Mouse (Mus musculus) T-helper 17 cell (primary cell): ENCODE measurements at regions not wholly inside any gene's neighbourhood (a gene's known extent, or its start where the extent isn't known, plus 50 kb on each side); places are given as distances from the start of the nearest gene placed in this dataset.
"Not testable (repeated sequence)": the region's sequence is repeated elsewhere in the genome, so short reads cannot be mapped to it uniquely, and the experiment has no call there.

Experiments used
- in situ Hi-C, 2 experiments: fragments of 300-600 bp; cut with MboI, MseI; formaldehyde crosslinking; loops; 1 replicate in 1 of 2; 2 replicates in 1 of 2; pipeline ENCODE4 v1.15.1; 2025; ENCODE audit warnings: high pct_unique_total_duplicates in 2 of 2

- in situ Hi-C loops, result no loop called here
These were observed 240.6 kb downstream of the Ano6 start for GRCm38 (mm10) chr15:96031085-96031780.

DNA sequence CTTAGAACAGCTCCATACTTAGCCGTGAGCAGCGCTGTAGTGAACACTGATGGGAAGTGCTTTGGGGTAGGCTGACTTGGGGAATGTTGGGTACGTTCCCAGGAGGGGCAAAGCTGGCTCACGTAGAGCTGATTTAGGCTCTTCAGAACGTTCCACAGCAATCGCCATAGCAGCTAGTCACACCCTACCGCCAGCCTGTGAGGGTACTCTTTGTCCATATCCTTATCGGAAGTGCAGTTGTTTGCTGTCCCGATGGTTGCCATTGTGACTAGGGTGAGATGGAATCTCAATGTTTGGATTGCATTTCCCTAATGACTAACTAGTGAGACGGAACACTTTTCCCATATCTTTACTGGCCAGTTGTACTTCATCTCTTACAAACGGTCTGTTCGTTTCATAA is 244.6 kb downstream of the Ano6 start:
- in situ Hi-C loops, result no loop called here

DNA sequence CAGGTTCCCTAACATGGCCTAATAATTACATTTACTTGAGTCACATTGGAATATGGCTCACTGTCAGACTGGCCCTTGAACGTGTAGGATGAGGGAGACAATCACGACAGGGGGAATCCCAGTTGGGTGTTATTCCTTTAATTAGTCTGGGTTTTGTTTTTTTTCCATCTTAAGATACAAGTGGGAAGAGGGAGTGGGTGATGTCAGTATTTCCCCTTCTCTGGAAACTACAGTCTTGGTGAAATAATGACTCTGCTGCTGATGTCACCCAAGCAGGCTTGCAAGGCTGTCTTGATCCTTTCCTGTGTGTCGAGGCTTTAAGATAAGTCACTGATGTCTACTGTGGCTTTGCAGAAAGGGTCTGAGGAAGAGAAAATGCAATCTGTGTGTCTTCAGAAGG is 241.8 kb upstream of the Arid2 start:
- in situ Hi-C loops, result loop anchor here in 1 of 2 experiments (10.0 kb wide), 1 partner anchor 1471 kb away; no protein-coding TSS in a partner anchor

DNA sequence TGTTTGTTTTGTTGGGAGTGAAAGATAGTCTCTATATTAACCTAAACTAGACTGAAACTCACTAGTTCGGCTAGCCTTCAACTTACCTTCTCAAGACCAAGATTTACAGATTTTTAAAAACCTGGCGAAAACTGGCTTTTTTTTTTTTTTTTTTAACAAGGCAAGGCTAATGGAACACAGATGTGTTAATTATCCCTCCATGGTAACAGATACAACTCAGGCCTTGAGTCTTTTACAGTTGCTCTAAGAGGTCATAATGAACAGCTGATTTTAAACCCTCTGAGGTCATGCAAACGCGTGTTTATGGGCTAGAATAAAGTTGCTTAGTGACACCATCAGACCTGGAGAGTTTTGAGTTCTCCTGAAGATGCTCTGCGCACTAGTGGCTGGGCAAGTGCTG is 240.7 kb upstream of the Arid2 start:
- in situ Hi-C loops, result loop anchor here in 1 of 2 experiments (10.0 kb wide), 1 partner anchor 1472 kb away; no protein-coding TSS in a partner anchor

- in situ Hi-C loops, result loop anchor here in 1 of 2 experiments (5.0 kb wide), 1 partner anchor 38 kb away; no protein-coding TSS in a partner anchor
These were observed 236.9 kb upstream of the Arid2 start for GRCm38 (mm10) chr15:96050416-96050815.

DNA sequence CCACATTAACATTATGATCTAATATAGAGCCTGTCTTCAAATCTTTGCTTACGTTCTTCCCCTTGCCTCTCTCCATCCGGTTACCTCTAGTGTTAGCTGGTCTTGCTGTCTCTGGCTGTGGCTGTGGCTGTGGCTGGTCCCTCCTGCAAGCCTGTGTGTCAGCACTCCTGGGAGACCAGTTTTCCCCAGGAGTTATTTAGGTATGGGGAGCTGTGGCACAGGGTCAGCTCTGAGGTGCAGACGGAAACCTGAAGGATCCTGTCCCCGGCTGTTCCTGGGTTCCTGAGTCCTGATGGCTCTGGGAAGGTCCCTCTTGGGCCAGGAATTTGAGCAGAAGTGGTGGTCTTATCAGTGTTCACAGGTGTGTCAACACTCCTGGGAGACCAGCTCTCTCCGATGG is 234.7 kb upstream of the Arid2 start:
- in situ Hi-C loops, result loop anchor here in 1 of 2 experiments (5.0 kb wide), 1 partner anchor 40 kb away; no protein-coding TSS in a partner anchor

- in situ Hi-C loops, result no loop called here
These were observed 232.0 kb upstream of the Arid2 start for GRCm38 (mm10) chr15:96055361-96055760.

DNA sequence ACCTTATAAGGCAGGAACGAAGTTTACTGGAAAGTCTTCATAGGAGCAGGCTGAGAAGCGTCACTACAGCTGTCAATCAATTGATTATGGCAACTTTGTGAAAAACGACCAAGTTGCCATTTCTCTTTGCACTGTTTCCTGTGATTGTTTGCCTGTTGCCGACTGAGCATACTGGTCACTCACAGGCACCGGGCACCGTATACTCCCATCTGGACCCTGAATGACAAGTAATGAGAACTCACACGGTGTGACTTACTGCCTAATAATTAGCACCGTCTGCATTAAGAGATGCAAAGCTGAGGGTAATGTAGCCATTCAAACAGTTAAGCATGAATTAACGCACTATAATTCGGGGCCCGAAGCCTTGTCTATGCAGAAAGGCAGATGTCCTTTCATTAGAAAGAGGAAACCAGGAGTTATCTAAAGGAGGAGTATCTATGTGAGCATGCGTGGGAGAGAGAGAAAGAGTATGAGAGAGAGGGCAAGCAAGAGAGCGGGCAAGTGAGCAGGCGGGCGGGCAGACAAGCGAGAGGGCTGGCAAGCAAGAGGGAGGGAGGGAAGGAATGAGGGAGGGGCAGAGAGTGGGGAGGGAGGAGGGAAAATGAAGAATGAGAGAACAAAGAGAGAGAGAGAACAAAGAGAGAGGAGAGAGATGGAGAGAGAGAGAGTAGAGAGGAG is 231.4 kb upstream of the Arid2 start:
- in situ Hi-C loops, result no loop called here

DNA sequence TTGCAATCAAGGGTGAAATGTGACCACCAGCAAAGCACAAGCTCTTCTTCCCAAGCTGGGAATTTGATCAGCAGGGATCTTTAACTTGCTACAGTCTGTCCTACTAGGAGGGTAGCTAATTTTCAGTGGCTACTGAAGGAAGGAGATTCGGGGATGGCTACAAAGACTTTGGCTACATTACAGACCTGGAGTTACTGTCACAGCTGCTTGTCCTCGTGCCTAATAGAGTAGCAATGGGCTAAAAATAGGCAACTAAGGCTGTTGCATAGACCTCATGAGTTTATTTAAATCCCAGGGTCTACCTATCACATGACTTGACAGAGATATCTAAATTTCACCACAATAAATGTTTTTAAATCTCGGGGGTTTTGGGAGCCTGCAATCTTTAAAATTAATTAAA is 227.7 kb upstream of the Arid2 start:
- in situ Hi-C loops, result no loop called here

GRCm38 (mm10) chr15:96064499-96065217 is 222.7 kb upstream of the Arid2 start:
- in situ Hi-C loops, result no loop called here

DNA sequence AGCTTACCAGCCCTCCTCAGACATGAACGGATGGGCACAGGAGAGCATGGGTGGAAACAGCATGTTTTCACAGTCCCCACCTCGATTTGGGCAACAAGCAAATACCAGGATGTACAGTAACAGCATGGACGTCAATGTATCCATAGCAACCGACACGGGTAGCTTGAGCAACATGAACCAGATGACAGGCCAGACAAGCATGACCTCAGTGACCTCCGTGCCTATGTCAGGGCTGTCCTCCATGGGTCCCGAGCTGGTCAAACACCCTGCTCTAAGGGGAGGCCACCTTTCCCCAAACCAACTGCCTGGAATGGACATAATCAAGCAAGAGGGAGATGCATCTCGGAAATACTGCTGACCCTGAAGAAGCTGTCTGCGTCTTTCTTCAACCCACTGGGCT is 211.7 kb upstream of the Arid2 start:
- in situ Hi-C loops, result no loop called here

DNA sequence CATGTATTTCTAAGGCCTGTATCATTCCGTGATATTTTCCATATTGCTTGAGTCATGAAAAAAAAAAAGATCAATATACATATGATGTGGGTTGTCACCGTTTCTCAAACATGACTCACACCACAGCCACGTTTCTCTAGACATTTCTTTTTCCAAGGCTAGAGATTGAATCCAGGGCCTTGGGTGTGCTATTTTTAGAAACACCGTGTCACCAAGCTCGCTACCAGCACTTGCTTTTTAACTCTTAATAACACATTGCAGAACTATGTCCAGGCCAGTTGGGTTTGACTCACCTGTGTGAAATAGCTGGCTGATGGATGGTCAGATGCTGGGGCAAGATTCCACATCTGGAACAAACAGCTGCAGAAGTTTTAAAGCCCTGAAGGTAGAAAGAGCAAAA is 209.6 kb upstream of the Arid2 start:
- in situ Hi-C loops, result no loop called here

DNA sequence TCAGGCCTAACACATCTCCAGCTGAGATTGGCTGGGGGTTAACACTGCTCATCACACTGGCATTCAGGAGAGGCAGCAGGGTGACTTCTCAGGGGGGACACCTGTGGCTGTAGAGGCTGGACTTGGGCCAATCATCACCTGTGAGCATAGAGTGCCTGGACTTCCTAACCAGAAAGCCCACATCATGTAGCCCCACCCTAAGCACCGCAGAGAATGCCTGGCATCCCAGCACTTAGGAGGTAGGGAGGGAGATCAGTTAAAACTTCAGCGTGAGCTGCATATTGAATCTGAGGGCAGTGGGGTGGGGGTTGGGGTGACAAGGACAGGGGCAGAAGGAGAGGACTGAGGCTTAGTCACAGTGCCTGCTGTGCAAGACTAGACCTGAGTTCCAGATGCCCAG is 208.7 kb upstream of the Arid2 start:
- in situ Hi-C loops, result no loop called here

DNA sequence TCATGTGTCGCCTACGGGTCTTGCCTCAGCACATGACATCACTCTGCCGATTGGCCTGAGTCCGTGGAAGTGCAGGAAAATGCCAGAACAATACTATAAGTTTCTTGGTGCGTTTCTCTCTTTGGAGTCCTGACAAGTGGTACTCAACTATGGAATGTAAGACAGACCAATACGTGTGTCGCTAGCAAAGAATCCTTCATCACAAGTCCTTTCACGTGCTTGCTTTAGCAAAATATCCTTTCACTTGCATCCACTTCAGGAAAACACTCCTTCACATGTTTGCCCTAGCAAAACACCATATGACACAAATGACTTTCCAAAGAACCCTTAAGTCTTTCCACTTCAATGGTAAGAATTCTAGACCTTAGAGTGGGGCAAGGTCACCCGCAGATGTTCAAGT is 197.6 kb upstream of the Arid2 start:
- in situ Hi-C loops, result no loop called here

DNA sequence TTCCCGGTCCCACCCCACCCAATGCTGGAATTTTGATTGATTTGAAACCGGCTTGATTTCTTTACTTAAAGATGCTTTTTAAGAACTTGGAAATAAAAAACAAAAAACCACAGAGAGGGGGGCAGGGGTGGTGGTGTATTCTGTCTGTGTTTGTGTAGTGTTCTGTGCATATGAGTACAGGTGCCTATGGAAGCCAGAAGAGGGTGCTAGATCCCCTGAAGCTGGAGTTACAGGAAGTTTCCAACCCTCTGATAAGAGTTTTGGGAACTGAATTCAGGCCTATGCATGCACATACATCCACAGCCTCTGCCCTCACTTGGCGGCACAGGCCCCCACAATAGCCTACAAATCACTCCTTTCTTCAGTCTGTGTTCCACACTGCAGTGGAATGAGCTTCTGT is 190.9 kb upstream of the Arid2 start:
- in situ Hi-C loops, result no loop called here

DNA sequence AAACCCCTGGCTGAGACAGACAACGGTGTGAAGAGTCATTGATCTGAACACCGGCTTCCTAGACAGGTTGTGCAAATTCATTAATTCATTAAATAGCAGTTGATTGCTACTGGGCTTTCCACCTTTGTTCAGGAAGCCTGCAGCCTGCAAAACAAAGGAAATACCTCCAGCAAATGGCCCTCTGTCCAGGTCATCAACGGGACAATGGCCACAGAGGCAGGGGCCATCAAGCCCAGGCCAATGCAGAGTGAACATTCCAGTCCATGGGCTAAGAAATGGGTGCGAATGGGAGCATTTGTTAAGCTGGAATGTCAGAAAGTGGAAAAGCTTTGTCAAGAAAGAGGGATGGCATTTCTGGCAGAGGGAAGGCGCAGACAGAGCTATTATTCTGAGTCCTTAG is 188.5 kb upstream of the Arid2 start:
- in situ Hi-C loops, result no loop called here

DNA sequence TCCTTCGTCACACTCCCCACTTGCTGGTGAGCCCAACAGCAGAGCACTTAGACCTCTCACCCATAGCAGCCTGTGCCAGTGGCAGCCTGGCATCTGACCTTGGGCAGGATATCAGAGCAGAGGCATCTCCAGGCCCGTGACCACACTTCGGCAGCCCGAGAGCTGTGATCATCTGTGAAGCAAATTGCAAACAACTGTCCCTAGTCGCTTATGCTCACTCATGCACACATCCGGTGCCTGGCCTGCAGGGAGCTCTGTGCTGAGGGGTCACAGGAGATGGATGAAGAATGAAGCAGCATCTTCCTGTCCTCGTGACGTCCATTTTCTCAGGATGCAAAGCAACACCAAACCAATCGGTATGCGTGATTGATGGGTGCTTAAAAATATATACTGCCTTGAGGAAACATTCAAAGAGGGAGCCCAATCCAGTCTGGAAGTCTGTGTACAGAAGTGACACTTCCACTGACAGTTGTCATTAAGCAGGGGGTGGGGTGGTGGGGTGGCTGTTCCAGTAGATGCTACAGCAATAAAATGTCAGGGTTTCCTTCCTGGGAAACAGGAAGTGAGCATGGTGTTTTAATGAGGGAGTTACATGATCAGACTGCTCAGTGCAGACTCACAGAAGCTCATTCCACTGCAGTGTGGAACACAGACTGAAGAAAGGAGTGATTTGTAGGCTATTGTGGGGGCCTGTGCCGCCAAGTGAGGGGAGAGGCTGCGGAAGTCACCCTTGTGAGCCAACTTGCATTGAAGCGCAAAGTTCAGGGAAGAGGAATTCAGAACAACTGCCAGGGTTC is 187.3 kb upstream of the Arid2 start:
- in situ Hi-C loops, result not testable (repeated sequence)

DNA sequence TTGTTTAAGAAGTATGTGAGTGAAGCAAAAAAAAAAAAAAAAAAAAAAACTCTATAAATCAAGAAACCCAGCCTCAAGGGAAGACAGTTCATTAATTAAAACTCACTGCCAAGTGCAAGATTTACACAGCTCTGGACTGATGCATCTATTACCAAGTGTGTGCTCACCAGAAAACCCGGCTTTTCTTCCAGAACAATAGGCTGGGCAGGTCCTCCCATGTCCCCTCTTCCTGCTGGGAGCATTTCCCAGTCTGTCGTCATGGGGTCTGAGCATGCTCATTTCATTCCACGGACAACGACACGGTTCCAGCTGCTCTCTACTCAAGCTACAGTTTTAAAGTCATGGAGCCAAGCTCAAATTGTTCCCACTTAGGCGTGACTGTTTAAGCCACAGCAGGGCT is 183.6 kb upstream of the Arid2 start:
- in situ Hi-C loops, result no loop called here

DNA sequence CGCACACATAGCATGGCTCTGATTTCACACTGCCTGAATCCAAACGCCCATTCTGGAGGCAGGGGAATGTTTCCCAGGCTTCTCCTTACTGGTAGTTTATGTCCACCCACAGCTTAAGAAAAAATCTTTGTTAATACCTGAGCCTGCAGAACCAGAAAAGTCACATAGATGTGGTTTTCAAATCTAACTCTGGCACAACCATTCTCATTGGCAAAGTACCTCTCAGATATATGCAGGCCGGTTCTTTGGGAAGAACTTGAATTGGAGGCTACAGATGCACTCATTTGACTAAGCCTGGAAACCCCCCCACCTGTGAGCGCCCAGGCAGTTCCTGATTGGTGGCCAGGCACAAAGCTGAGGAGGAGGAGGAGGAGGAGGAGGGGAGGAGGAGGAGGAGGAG is 179.8 kb upstream of the Arid2 start:
- in situ Hi-C loops, result no loop called here

DNA sequence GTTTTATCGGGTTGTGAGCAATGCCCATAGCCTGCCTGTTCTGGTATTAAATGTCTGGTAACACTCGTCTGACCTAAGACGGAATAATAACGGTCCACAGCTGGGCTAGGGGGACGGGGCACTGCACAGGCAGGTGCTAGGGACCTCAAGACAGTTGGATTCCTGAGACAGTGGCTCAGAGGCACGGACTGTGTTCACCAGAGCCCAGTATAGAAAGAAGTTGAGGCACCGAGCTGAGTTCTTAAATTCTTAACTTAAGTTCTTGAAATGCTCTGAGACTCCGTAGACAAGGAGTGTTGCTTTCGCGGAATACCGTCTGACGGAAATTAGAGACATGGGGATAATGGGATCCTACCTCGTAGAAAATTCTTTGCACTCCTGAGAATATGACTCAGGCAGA is 174.2 kb upstream of the Arid2 start:
- in situ Hi-C loops, result no loop called here

- in situ Hi-C loops, result no loop called here
These were observed 172.7 kb upstream of the Arid2 start for GRCm38 (mm10) chr15:96114616-96115015.

GRCm38 (mm10) chr15:96115196-96115595 is 172.1 kb upstream of the Arid2 start:
- in situ Hi-C loops, result no loop called here
